Mouse (Mus musculus): ENCODE data around the gene Wrap53. TPM values are rescaled to one million over a fixed set of nuclear protein-coding genes. Genes with fewer than 3 reads are reported as not detected.

The Wrap53 gene
- polyA plus RNA-seq, 1 experiment from 2014 or later = 23.6 TPM

DNA sequence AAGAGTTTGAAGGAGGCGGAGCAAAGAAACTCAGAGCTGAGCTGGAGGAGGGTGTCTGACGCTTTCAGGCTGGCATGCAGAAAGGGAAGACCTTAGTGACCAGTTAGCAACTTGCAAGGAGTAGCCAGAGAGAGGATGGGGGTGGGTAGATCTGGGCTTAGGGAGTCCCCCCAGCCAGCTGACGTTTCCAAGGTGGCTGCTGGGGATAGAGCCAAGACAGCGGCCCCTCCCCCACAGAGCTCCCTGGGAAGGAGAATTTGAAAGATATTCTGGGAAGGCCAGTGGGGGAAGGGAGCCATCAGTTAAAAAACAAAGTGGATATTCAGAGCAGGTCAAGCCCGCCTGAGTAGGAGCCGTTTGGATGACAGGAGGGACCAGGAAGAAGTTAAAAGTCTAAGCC, 20.0 kb upstream of the Wrap53 start:
- no peak overlapping the region for H3K9ac ChIP-seq

DNA sequence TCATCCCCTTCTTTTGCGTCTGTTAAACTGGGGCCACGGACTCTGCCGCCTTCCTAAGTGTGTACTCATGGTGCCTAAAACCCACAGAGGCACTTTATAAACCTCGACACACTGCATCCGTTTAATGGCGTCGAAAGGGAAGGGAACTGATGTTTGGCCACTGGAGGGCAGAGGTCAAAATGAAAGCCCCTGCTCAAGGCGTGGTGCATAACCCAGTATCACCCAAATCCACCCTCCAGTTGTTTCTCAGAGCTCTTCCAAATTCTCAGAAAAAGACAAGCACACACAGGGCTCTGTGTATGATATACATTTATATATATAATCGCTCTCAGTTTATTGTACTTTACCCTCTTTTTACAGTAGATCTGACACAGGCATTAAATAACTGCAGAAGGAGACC, 19.4 kb upstream of the Wrap53 start:
- no peaks in the 10 kb centered on the region for H3K27me3 ChIP-seq
- no peak for ATAC-seq (ENCODE audit: insufficient number of reproducible peaks, low FRiP score, low TSS enrichment, low read depth)
- 15% methylated on average over 9 of the region's 9 CpGs for WGBS
- peak overlapping the region; percentile 77 for H3K27ac ChIP-seq
- H3K9me3 ChIP-seq = no peaks in the 10 kb centered on the region
- H3K4me2 ChIP-seq = no peak overlapping the region
- H3K36me3 ChIP-seq = peaks cover 8% of the 10 kb centered on the region; the same call in 1 of the 2 replicates
- H3K4me1 ChIP-seq = peaks cover 25% of the 10 kb centered on the region
- no peak overlapping the region for H3K4me3 ChIP-seq
- no peak overlapping the region for H3K9ac ChIP-seq

More for the DNA sequence above, 20.0 kb upstream of the Wrap53 start:
- Histone ChIP-seq H3K27ac (peak overlapping the region; percentile 77), H3K9me3 (no peaks in the 10 kb centered on the region), H3K36me3 (0 out of 2 replicates have a peak, but pooled peaks cover 3% of the 10 kb centered on the region), H3K27me3 (peaks cover 4% of the 10 kb centered on the region; the same call in 1 of the 2 replicates), H3K4me2 (0 out of 2 replicates have a peak overlapping the region, but pooled peaks have one; percentile 12), H3K4me1 (peaks cover 32% of the 10 kb centered on the region), H3K4me3 (no peak overlapping the region)
- 19% methylated on average over 6 of the region's 6 CpGs for WGBS
- no peak; the same call in 1 of the 2 replicates for ATAC-seq (ENCODE audit: insufficient number of reproducible peaks, low FRiP score, low TSS enrichment, low read depth)

DNA sequence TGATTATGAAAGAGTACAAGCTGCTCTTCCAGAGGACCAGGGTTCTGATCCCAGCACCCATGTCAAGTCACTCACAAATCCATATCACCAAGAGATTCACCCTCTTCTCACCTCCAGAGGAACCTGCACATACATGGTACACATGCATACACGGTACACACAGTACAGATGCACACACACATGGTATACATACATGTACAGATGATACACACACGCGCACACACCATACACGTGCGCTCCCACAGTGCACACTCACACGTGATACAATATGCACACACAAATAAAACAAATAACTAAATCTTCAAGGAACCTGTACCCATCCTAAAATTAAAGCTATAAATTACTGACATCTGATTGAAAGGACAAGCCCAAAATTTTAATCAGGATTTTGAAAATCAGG, 14.8 kb upstream of the Wrap53 start:
- no peaks in the 10 kb centered on the region for H3K9me3 ChIP-seq
- no peak overlapping the region for H3K9ac ChIP-seq
- no peak for ATAC-seq (ENCODE audit: insufficient number of reproducible peaks, low FRiP score, low TSS enrichment, low read depth)
- 91% methylated on average over 6 of the region's 6 CpGs for WGBS
- peaks cover 44% of the 10 kb centered on the region for H3K36me3 ChIP-seq
- H3K4me3 ChIP-seq = no peak overlapping the region
- H3K4me1 ChIP-seq = peaks cover 8% of the 10 kb centered on the region
- H3K27me3 ChIP-seq = no peaks in the 10 kb centered on the region
- H3K4me2 ChIP-seq = no peak overlapping the region
- no peak overlapping the region for H3K27ac ChIP-seq

DNA sequence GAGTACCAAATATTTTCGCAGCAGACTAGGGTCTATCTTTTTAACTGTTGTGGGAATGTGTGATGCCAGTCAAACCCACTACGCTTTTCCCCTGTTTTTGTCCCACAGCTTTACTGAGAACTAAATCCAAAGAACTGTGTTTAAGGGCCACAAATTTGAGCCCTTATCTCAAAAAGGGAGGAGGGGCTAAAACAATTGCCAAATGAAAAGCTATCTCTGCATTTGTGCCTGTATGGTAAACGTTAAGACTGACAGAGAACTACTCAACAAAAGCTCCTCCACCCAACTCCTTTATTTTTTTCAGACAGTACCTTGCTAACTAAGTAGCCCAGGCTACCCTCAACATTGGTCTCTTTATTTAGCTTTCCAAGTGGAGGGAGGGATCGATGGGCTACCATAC, 12.7 kb upstream of the Wrap53 start:
- no peak overlapping the region for H3K4me2 ChIP-seq
- no peak for ATAC-seq (ENCODE audit: insufficient number of reproducible peaks, low FRiP score, low TSS enrichment, low read depth)
- no peak overlapping the region for H3K9ac ChIP-seq
- H3K4me1 ChIP-seq = no peaks in the 10 kb centered on the region
- WGBS = 84% methylated on average over 4 of the region's 4 CpGs
- no peaks in the 10 kb centered on the region for H3K9me3 ChIP-seq
- H3K27ac ChIP-seq = peak overlapping the region; percentile 5
- H3K36me3 ChIP-seq = peaks cover 64% of the 10 kb centered on the region
- H3K27me3 ChIP-seq = no peaks in the 10 kb centered on the region
- H3K4me3 ChIP-seq = no peak overlapping the region

DNA sequence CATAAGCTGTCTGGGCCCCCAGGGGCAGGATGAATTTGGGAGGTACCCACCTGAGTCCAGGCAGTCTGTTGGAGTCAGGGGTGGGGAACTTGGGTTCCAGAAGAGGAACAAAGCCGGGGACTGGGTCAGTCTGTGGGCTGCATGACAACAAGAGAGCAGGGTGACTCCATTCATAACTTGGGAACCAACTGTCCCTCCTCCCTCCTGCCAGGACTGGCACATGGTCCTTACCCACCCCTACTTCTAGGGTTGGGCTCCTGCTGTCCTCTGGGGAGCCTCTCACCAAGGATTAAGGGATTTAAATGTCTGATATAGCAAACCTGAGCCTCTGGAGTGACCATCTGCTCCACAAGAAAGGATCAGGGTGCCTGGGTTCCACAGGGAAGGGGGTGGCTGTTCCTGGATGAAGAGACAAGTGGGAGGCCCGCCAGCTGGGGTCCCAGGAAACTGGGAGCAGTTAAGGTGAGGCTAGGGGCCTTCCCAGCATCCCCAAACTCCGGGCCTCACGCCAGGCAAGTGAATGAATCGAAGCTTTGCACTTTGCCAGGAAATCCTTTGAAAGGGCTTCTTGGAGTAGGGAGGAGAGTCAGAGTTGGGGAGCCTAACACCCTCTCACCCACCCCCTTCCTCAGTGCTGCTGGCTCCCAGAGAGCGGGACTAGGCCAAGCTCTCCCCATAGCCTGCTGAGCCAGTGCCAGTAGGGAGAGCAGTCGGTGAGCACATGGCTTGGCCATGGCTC, 12.0 kb upstream of the Wrap53 start:
- H3K4me2 ChIP-seq = no peak overlapping the region
- H3K4me3 ChIP-seq = no peak overlapping the region
- H3K27ac ChIP-seq = peak overlapping the region; percentile 5
- no peaks in the 10 kb centered on the region for H3K27me3 ChIP-seq
- no peaks in the 10 kb centered on the region for H3K9me3 ChIP-seq
- 0 out of 2 replicates have a peak, but pooled peaks have one; percentile 30 for ATAC-seq (ENCODE audit: insufficient number of reproducible peaks, low FRiP score, low TSS enrichment, low read depth)
- no peak overlapping the region for H3K9ac ChIP-seq
- H3K4me1 ChIP-seq = no peaks in the 10 kb centered on the region
- peaks cover 72% of the 10 kb centered on the region for H3K36me3 ChIP-seq
- WGBS = 74% methylated on average over 7 of the region's 7 CpGs

DNA sequence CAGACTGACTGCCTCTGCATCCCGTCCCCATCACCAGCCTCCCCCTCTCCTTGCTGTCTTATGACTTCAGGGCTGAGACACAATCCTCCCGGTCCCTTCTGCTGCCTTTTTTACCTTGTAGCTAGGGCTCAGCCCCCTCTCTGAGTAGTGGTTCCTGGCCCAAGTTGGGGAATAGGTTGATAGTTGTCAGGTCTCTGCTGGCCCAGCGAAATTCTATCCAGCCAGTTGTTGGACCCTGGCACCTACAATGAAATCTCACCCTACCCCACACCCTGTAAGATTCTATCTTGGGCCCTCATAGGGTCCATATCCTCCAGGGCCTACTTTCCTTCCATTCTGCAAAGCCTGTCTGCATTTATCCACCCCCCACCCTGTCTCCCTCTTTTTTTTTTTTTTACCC, 11.4 kb upstream of the Wrap53 start:
- Histone ChIP-seq H3K4me2 (no peak overlapping the region), H3K9ac (no peak overlapping the region)
- 82% methylated on average over 3 of the region's 3 CpGs for WGBS

DNA sequence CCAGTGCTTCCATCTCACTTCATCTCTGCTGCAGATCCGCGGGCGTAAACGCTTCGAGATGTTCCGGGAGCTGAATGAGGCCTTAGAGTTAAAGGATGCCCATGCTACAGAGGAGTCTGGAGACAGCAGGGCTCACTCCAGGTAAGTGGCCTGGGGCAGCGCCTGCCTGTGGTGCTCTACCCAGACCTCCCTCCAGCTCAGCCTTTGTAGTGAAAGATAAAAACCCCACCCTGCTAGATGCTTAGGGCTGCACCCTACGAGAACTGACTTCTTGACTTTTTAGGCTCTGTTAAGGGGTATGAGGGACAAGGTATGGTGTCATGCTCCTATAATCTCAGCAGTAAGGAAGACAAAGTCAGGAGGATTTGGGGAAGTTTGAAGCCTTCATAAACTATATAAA, 10.6 kb upstream of the Wrap53 start:
- Histone ChIP-seq H3K27ac (no peak overlapping the region), H3K27me3 (no peaks in the 10 kb centered on the region), H3K4me1 (no peaks in the 10 kb centered on the region), H3K36me3 (peaks cover 79% of the 10 kb centered on the region), H3K9me3 (no peaks in the 10 kb centered on the region), H3K4me3 (no peak overlapping the region), H3K4me2 (no peak overlapping the region), H3K9ac (no peak overlapping the region)
- ATAC-seq (ENCODE audit: insufficient number of reproducible peaks, low FRiP score, low TSS enrichment, low read depth) = no peak
- WGBS = 93% methylated on average over 8 of the region's 8 CpGs

More for the DNA sequence above, 11.4 kb upstream of the Wrap53 start:
- no peak for ATAC-seq (ENCODE audit: insufficient number of reproducible peaks, low FRiP score, low TSS enrichment, low read depth)
- Histone ChIP-seq H3K4me1 (no peaks in the 10 kb centered on the region), H3K27ac (no peak overlapping the region), H3K9me3 (no peaks in the 10 kb centered on the region), H3K4me3 (no peak overlapping the region), H3K27me3 (no peaks in the 10 kb centered on the region), H3K36me3 (peaks cover 78% of the 10 kb centered on the region)

DNA sequence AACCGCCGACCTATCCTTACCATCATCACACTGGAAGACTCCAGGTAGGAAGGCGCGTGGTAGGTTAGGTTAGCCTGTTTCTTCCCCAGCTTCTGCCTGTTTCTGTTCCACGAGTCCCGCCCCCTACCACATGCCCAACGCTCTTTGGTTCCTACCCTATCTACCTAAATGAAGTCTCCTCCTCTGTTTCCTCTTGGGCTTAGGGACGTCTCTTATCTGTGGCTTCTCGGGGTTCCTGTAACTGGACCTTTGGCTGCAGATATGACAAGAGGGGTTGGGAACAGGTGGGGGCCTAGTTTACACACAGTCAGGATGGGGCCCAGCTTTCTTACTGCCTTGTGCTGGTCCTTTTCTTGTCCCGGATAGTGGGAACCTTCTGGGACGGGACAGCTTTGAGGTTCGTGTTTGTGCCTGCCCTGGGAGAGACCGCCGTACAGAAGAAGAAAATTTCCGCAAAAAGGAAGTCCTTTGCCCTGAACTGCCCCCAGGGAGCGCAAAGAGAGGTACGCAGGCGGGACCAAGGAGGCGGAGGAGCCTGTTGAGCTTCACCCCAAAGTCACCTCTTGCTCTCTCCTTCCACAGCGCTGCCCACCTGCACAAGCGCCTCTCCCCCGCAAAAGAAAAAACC, 9.3 kb upstream of the Wrap53 start:
- Histone ChIP-seq H3K4me2 (no peak overlapping the region), H3K4me3 (no peak overlapping the region), H3K27ac (no peak overlapping the region), H3K9me3 (no peaks in the 10 kb centered on the region), H3K36me3 (peaks cover 74% of the 10 kb centered on the region), H3K4me1 (no peaks in the 10 kb centered on the region), H3K27me3 (no peaks in the 10 kb centered on the region), H3K9ac (no peak overlapping the region)
- WGBS = 90% methylated on average over 22 of the region's 22 CpGs
- no peak for ATAC-seq (ENCODE audit: insufficient number of reproducible peaks, low FRiP score, low TSS enrichment, low read depth)

DNA sequence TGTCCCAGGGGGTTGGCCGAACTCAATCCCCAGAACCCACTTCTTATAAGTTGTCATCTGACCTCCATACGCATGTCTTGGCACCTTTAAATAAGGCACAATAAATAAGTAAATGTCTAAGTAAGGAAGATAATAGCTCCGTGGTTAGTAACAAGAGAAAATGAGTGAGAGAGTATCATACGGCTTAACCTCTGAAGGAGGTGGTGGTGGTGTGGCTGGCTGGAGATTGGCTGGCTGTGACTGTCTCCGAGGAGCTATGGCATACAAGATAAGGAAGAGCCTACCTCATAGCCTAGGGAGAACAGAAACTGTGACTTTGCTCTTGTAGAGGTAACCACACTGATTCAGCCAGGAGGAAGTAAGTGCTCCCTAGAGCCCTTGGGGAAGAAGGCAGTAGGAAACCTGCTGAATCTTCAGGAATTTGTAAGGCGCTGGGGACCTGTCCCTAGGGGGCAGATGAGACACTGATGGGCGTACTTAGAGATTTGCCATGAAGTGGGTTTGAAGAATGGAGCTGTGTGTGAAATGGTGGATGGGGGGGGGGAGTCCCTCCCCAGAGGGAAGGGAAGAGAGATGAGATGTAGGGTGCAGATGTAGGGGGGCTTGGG, 5.8 kb upstream of the Wrap53 start:
- Histone ChIP-seq H3K4me3 (no peak overlapping the region), H3K36me3 (peaks cover 51% of the 10 kb centered on the region), H3K27me3 (no peaks in the 10 kb centered on the region), H3K27ac (no peak overlapping the region), H3K4me2 (no peak overlapping the region), H3K9ac (no peak overlapping the region), H3K4me1 (0 out of 2 replicates have a peak, but pooled peaks cover 8% of the 10 kb centered on the region), H3K9me3 (no peaks in the 10 kb centered on the region)
- ATAC-seq (ENCODE audit: insufficient number of reproducible peaks, low FRiP score, low TSS enrichment, low read depth) = no peak
- WGBS = 84% methylated on average over 7 of the region's 7 CpGs

DNA sequence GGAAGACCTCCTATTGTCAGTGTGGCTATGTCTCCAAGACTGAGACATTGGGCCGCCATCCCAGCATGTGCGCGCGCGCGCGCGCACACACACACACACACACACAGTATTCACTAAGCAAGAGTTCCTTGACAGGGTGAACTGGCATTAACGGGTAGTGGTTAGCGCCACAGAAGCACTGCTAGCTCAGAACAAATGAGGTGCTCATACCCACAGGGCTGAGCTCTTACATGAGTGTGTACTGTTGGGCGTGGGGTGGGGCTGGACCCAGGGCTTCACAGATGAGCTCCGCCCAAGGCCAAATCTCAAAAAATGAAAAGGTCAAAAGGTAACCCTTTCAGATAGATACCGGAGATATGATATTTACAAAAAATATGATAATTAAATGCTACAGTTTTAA, 4.9 kb upstream of the Wrap53 start:
- Histone ChIP-seq H3K4me2 (no peak overlapping the region), H3K9ac (no peak overlapping the region), H3K4me3 (no peak overlapping the region), H3K27ac (no peak overlapping the region), H3K36me3 (peaks cover 42% of the 10 kb centered on the region), H3K9me3 (no peaks in the 10 kb centered on the region), H3K4me1 (0 out of 2 replicates have a peak, but pooled peaks cover 8% of the 10 kb centered on the region), H3K27me3 (no peaks in the 10 kb centered on the region)
- WGBS = 95% methylated on average over 13 of the region's 13 CpGs
- no peak for ATAC-seq (ENCODE audit: insufficient number of reproducible peaks, low FRiP score, low TSS enrichment, low read depth)

DNA sequence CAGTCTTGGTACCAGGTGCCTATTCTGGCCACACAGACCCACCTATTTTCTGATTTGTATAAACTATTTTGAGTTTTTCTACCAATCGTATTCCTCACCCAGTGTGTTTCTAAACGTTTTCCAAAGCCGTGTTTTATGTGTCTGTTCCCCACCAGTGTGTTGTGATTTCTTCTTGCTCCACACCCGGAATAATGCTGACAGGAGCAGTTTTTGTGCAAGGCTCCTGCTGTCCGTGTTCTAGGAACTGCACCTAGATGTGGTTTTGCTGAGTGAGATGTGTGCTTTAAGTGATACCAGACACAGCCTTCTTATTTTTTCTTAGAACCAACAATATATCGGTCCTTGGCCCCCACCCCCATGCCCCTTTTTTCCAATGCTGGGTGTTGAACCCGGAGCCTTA, 4.0 kb upstream of the Wrap53 start:
- Histone ChIP-seq H3K4me2 (no peak overlapping the region), H3K4me3 (no peak overlapping the region), H3K27ac (no peak overlapping the region), H3K4me1 (0 out of 2 replicates have a peak, but pooled peaks cover 8% of the 10 kb centered on the region), H3K9ac (no peak overlapping the region), H3K27me3 (no peaks in the 10 kb centered on the region), H3K36me3 (peaks cover 33% of the 10 kb centered on the region), H3K9me3 (no peaks in the 10 kb centered on the region)
- 78% methylated on average over 7 of the region's 7 CpGs for WGBS
- no peak for ATAC-seq (ENCODE audit: insufficient number of reproducible peaks, low FRiP score, low TSS enrichment, low read depth)

Measured in limb, embryonic 15.5 days (tissue).